Mouse (Mus musculus): ENCODE measurements around the gene Slc39a1. TPM values are rescaled to one million over a fixed set of nuclear protein-coding genes. Genes with fewer than 3 reads are reported as not detected.

Gene Slc39a1
- polyA plus RNA-seq, 1 experiment from 2014 or later, result 63.5 TPM

GRCm38 (mm10) chr3:90255784-90256353 is 7.9 kb downstream of the Slc39a1 start:
- H3K36me3 ChIP-seq, result peaks cover 43% of the 10 kb centered on the region

GRCm38 (mm10) chr3:90256731-90257530 is 9.0 kb downstream of the Slc39a1 start:
- ATAC-seq (ENCODE audit: insufficient number of reproducible peaks, insufficient read depth, low FRiP score, low TSS enrichment), result no peak
- Histone ChIP-seq H3K9ac (no peak overlapping the region), H3K4me3 (no peak overlapping the region), H3K4me2 (replicated peaks) (no peak overlapping the region), H3K27ac (no peak overlapping the region), H3K27me3 (no peaks in the 10 kb centered on the region), H3K4me1 (peaks cover 18% of the 10 kb centered on the region), H3K36me3 (peaks cover 44% of the 10 kb centered on the region), H3K9me3 (no peaks in the 10 kb centered on the region)
- 93% methylated on average over 19 of the region's 19 CpGs for WGBS

More at GRCm38 (mm10) chr3:90255784-90256353, 7.9 kb downstream of the Slc39a1 start:
- Histone ChIP-seq H3K4me2 (replicated peaks) (peak overlapping the region; percentile 81), H3K9me3 (no peaks in the 10 kb centered on the region), H3K27me3 (no peaks in the 10 kb centered on the region), H3K27ac (no peak overlapping the region), H3K4me3 (no peak overlapping the region), H3K9ac (no peak overlapping the region), H3K4me1 (peaks cover 18% of the 10 kb centered on the region)
- ATAC-seq (ENCODE audit: insufficient number of reproducible peaks, insufficient read depth, low FRiP score, low TSS enrichment), result no peak
- WGBS, result 94% methylated on average over 14 of the region's 14 CpGs

- no peaks in the 10 kb centered on the region for H3K9me3 ChIP-seq
- WGBS, result 95% methylated on average over 4 of the region's 4 CpGs
- H3K4me3 ChIP-seq, result no peak overlapping the region
- no peaks in the 10 kb centered on the region for H3K27me3 ChIP-seq
- no peak overlapping the region for H3K4me2 ChIP-seq (replicated peaks)
- no peak for ATAC-seq (ENCODE audit: insufficient number of reproducible peaks, insufficient read depth, low FRiP score, low TSS enrichment)
- H3K9ac ChIP-seq, result no peak overlapping the region
- H3K36me3 ChIP-seq, result peaks cover 60% of the 10 kb centered on the region
- peaks cover 17% of the 10 kb centered on the region for H3K4me1 ChIP-seq
- no peak overlapping the region for H3K27ac ChIP-seq
Measured at GRCm38 (mm10) chr3:90258521-90258920, 10.5 kb downstream of the Slc39a1 start.

DNA sequence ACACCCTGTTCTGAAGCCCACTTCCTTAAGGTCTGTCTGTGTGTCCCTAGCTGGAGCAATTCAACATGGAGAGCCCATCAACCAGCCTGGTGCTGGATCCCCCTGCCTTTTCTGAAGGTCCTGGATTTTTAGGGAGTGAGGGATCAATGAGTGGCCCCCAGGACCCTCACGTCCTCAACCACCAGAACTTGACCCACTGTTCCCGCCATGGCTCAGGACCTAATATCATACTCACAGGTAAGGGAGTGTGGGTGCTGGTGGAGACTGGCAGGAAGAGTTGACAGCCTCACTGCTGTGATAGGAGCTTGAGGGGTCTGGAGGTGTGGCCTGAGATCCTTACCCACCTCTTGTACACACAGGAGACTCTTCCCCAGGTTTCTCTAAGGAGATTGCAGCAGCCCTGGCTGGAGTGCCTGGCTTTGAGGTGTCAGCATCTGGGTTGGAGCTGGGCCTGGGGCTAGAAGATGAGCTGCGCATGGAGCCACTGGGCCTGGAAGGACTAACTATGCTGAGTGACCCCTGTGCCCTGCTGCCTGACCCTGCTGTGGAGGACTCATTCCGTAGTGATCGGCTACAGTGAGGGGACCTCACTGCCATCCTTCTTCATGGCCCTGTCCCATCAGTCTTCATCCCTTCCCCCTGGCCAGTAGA is 15.3 kb downstream of the Slc39a1 start:
- Histone ChIP-seq H3K4me3 (no peak overlapping the region), H3K9ac (no peak overlapping the region), H3K9me3 (no peaks in the 10 kb centered on the region), H3K36me3 (peaks cover 54% of the 10 kb centered on the region), H3K4me2 (replicated peaks) (no peak overlapping the region), H3K4me1 (peaks cover 13% of the 10 kb centered on the region), H3K27ac (no peak overlapping the region), H3K27me3 (no peaks in the 10 kb centered on the region)
- WGBS, result 83% methylated on average over 5 of the region's 5 CpGs
- no peak for ATAC-seq (ENCODE audit: insufficient number of reproducible peaks, insufficient read depth, low FRiP score, low TSS enrichment)

DNA sequence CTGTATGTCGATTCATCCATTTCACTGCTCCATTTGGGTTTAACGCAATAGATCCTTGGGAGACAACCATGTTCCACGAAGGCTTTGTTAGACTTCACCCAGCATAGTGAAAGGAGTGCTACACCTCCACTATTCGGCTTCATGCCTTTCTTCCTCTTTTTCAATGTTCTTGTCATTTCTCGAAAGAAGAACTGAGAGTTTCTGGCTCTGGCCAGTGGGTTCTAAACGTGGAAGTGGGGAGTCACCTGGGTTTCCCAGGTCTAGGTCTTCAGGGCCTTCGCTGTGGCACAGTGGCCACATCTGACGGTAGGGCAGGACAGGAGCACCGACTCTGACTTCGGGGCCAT is 16.7 kb downstream of the Slc39a1 start:
- Histone ChIP-seq H3K27ac (peak overlapping the region; percentile 97; the same call in 1 of the 2 replicates), H3K4me1 (peaks cover 13% of the 10 kb centered on the region), H3K9me3 (no peaks in the 10 kb centered on the region), H3K4me3 (peak overlapping the region; percentile 81), H3K4me2 (replicated peaks) (peak overlapping the region; percentile 80), H3K36me3 (peaks cover 41% of the 10 kb centered on the region), H3K9ac (peak overlapping the region; percentile 82), H3K27me3 (no peaks in the 10 kb centered on the region)
- 32% methylated on average over 10 of the region's 10 CpGs for WGBS
- no peak for ATAC-seq (ENCODE audit: insufficient number of reproducible peaks, insufficient read depth, low FRiP score, low TSS enrichment)

- ATAC-seq (ENCODE audit: insufficient number of reproducible peaks, insufficient read depth, low FRiP score, low TSS enrichment), result peak; percentile 89
- peaks cover 35% of the 10 kb centered on the region for H3K36me3 ChIP-seq
Measured at GRCm38 (mm10) chr3:90265034-90265931, 17.3 kb downstream of the Slc39a1 start, which contains the start of gene Dennd4b. TSS of gene Dennd4b (plus strand) at chr3:90265185.

GRCm38 (mm10) chr3:90265932-90266741 is 18.2 kb downstream of the Slc39a1 start:
- H3K36me3 ChIP-seq, result peaks cover 34% of the 10 kb centered on the region
- peak overlapping the region; percentile 81 for H3K4me3 ChIP-seq
- H3K9ac ChIP-seq, result peak overlapping the region; percentile 82
- H3K4me2 ChIP-seq (replicated peaks), result peak overlapping the region; percentile 80
- peak overlapping the region; percentile 97 for H3K27ac ChIP-seq
- 28% methylated on average over 15 of the region's 16 CpGs for WGBS
- ATAC-seq (ENCODE audit: insufficient number of reproducible peaks, insufficient read depth, low FRiP score, low TSS enrichment), result peak; percentile 19
- H3K4me1 ChIP-seq, result peaks cover 13% of the 10 kb centered on the region
- H3K27me3 ChIP-seq, result no peaks in the 10 kb centered on the region
- no peaks in the 10 kb centered on the region for H3K9me3 ChIP-seq

More at GRCm38 (mm10) chr3:90265034-90265931, 17.3 kb downstream of the Slc39a1 start, which contains the start of gene Dennd4b:
- Histone ChIP-seq H3K27me3 (no peaks in the 10 kb centered on the region), H3K9me3 (no peaks in the 10 kb centered on the region), H3K4me1 (peaks cover 13% of the 10 kb centered on the region), H3K4me3 (peak within 1 kb of the TSS; percentile 81), H3K9ac (peak within 1 kb of the TSS; percentile 82), H3K4me2 (replicated peaks) (peak within 1 kb of the TSS; percentile 80), H3K27ac (peak within 1 kb of the TSS; percentile 97)
- WGBS, result under 1% methylated on average over 63 of the region's 87 CpGs

GRCm38 (mm10) chr3:90266901-90267775 is 19.2 kb downstream of the Slc39a1 start:
- Histone ChIP-seq H3K9me3 (no peaks in the 10 kb centered on the region), H3K27ac (no peak overlapping the region), H3K27me3 (no peaks in the 10 kb centered on the region), H3K4me1 (peaks cover 13% of the 10 kb centered on the region), H3K4me2 (replicated peaks) (peak overlapping the region; percentile 80; the same call in 1 of the 2 replicates), H3K9ac (no peak overlapping the region; the same call in 1 of the 2 replicates), H3K4me3 (no peak overlapping the region), H3K36me3 (peaks cover 26% of the 10 kb centered on the region)
- WGBS, result 92% methylated on average over 20 of the region's 20 CpGs
- no peak for ATAC-seq (ENCODE audit: insufficient number of reproducible peaks, insufficient read depth, low FRiP score, low TSS enrichment)

- H3K36me3 ChIP-seq, result peaks cover 22% of the 10 kb centered on the region
- 93% methylated on average over 11 of the region's 11 CpGs for WGBS
- peaks cover 13% of the 10 kb centered on the region for H3K4me1 ChIP-seq
- ATAC-seq (ENCODE audit: insufficient number of reproducible peaks, insufficient read depth, low FRiP score, low TSS enrichment), result no peak
- H3K4me2 ChIP-seq (replicated peaks), result no peak overlapping the region
- no peaks in the 10 kb centered on the region for H3K27me3 ChIP-seq
- H3K9ac ChIP-seq, result no peak overlapping the region
- no peak overlapping the region for H3K27ac ChIP-seq
- no peaks in the 10 kb centered on the region for H3K9me3 ChIP-seq
- H3K4me3 ChIP-seq, result no peak overlapping the region
Measured at GRCm38 (mm10) chr3:90268190-90268589, 20.2 kb downstream of the Slc39a1 start.

DNA sequence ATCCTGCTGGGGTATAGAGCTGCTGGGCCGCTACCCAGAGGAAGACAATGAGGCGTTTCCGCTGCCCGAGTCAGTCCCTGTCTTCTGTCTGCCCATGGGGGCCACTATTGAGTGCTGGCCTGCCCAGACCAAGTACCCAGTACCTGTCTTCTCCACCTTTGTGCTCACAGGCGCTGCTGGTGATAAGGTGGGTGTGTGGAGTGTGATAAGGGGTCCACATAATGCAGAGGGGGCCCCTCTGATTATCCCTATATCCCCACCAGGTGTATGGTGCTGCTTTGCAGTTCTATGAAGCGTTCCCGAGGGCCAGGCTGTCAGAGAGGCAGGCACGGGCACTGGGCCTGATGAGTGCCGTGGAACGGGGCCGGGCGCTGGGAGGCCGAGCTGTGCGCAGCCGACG is 21.0 kb downstream of the Slc39a1 start:
- H3K4me1 ChIP-seq, result peaks cover 13% of the 10 kb centered on the region
- H3K27me3 ChIP-seq, result no peaks in the 10 kb centered on the region
- H3K36me3 ChIP-seq, result peaks cover 20% of the 10 kb centered on the region; the same call in 1 of the 2 replicates
- no peak overlapping the region for H3K9ac ChIP-seq
- H3K9me3 ChIP-seq, result no peaks in the 10 kb centered on the region
- 89% methylated on average over 16 of the region's 16 CpGs for WGBS
- H3K4me3 ChIP-seq, result no peak overlapping the region
- H3K27ac ChIP-seq, result no peak overlapping the region
- no peak overlapping the region for H3K4me2 ChIP-seq (replicated peaks)
- no peak for ATAC-seq (ENCODE audit: insufficient number of reproducible peaks, insufficient read depth, low FRiP score, low TSS enrichment)

All from embryonic facial prominence, embryonic 12.5 days (tissue).